Mouse (Mus musculus): ENCODE measurements around the gene Cd83. TPM values are rescaled to one million over a fixed set of nuclear protein-coding genes. Genes with fewer than 3 reads are reported as not detected.

Gene Cd83
- polyA plus RNA-seq, 1 experiment from 2014 or later = 14.3 TPM

GRCm38 (mm10) chr13:43822306-43822705 lies 37.7 kb downstream of the Cd83 start:
- no peak overlapping the region for H3K27ac ChIP-seq (ENCODE audit: low read depth)
- no peaks in the 10 kb centered on the region for H3K4me1 ChIP-seq (ENCODE audit: insufficient read depth)
- no peak overlapping the region for H3K4me2 ChIP-seq
- no peaks in the 10 kb centered on the region for H3K9me3 ChIP-seq (ENCODE audit: low read depth, low read length)
- DNase-seq (no peak), ATAC-seq (ENCODE audit: insufficient read depth) (no peak)
- H3K4me3 ChIP-seq (ENCODE audit: low read depth, low read length) = no peak overlapping the region
- H3K36me3 ChIP-seq (ENCODE audit: insufficient read depth) = no peaks in the 10 kb centered on the region
- TF ChIP-seq CTCF (IDR thresholded peaks at IDR 0.05; ENCODE audit: low read depth) = no peak
- H3K9ac ChIP-seq = no peak overlapping the region
- 68% methylated on average over 4 of the region's 4 CpGs for WGBS
- H3K27me3 ChIP-seq (ENCODE audit: insufficient read depth, low read length) = no peaks in the 10 kb centered on the region

- H3K27ac ChIP-seq (ENCODE audit: low read depth) = no peak overlapping the region
- H3K9ac ChIP-seq = no peak overlapping the region
- WGBS = 54% methylated on average over 5 of the region's 5 CpGs
- no peaks in the 10 kb centered on the region for H3K36me3 ChIP-seq (ENCODE audit: insufficient read depth)
- no peaks in the 10 kb centered on the region for H3K9me3 ChIP-seq (ENCODE audit: low read depth, low read length)
- no peaks in the 10 kb centered on the region for H3K27me3 ChIP-seq (ENCODE audit: insufficient read depth, low read length)
- no peak overlapping the region for H3K4me3 ChIP-seq (ENCODE audit: low read depth, low read length)
- H3K4me1 ChIP-seq (ENCODE audit: insufficient read depth) = no peaks in the 10 kb centered on the region
- DNase-seq (no peak), ATAC-seq (ENCODE audit: insufficient read depth) (no peak)
- TF ChIP-seq CTCF (IDR thresholded peaks at IDR 0.05; ENCODE audit: low read depth) = no peak
- no peak overlapping the region for H3K4me2 ChIP-seq
Observed at GRCm38 (mm10) chr13:43828648-43829047, 44.1 kb downstream of the Cd83 start.

GRCm38 (mm10) chr13:43830892-43831673 lies 46.5 kb downstream of the Cd83 start:
- Histone ChIP-seq H3K4me3 (ENCODE audit: low read depth, low read length) (no peak overlapping the region), H3K36me3 (ENCODE audit: insufficient read depth) (no peaks in the 10 kb centered on the region), H3K27me3 (ENCODE audit: insufficient read depth, low read length) (no peaks in the 10 kb centered on the region), H3K4me1 (ENCODE audit: insufficient read depth) (no peaks in the 10 kb centered on the region), H3K9me3 (ENCODE audit: low read depth, low read length) (no peaks in the 10 kb centered on the region), H3K9ac (no peak overlapping the region), H3K27ac (ENCODE audit: low read depth) (no peak overlapping the region), H3K4me2 (no peak overlapping the region)
- DNase-seq = no peak
- TF ChIP-seq CTCF (IDR thresholded peaks at IDR 0.05; ENCODE audit: low read depth) = no peak
- 66% methylated on average over 8 of the region's 8 CpGs for WGBS
- ATAC-seq (ENCODE audit: insufficient read depth) = no peak

- Histone ChIP-seq H3K27ac (ENCODE audit: low read depth) (no peak overlapping the region), H3K36me3 (ENCODE audit: insufficient read depth) (no peaks in the 10 kb centered on the region), H3K9me3 (ENCODE audit: low read depth, low read length) (no peaks in the 10 kb centered on the region), H3K27me3 (ENCODE audit: insufficient read depth, low read length) (no peaks in the 10 kb centered on the region), H3K4me1 (ENCODE audit: insufficient read depth) (no peaks in the 10 kb centered on the region), H3K9ac (no peak overlapping the region), H3K4me2 (no peak overlapping the region), H3K4me3 (ENCODE audit: low read depth, low read length) (no peak overlapping the region)
- ATAC-seq (ENCODE audit: insufficient read depth) (no peak), DNase-seq (no peak)
- WGBS = 31% methylated on average over 7 of the region's 7 CpGs
- TF ChIP-seq CTCF (IDR thresholded peaks at IDR 0.05; ENCODE audit: low read depth) = no peak
Observed at GRCm38 (mm10) chr13:43832731-43833130, 48.2 kb downstream of the Cd83 start.

- no peak for TF ChIP-seq CTCF (IDR thresholded peaks at IDR 0.05; ENCODE audit: low read depth)
- no peak overlapping the region for H3K9ac ChIP-seq
- 39% methylated on average over 8 of the region's 8 CpGs for WGBS
- no peak overlapping the region for H3K27ac ChIP-seq (ENCODE audit: low read depth)
- no peaks in the 10 kb centered on the region for H3K4me1 ChIP-seq (ENCODE audit: insufficient read depth)
- no peaks in the 10 kb centered on the region for H3K36me3 ChIP-seq (ENCODE audit: insufficient read depth)
- H3K9me3 ChIP-seq (ENCODE audit: low read depth, low read length) = no peaks in the 10 kb centered on the region
- H3K4me3 ChIP-seq (ENCODE audit: low read depth, low read length) = no peak overlapping the region
- no peak overlapping the region for H3K4me2 ChIP-seq
- H3K27me3 ChIP-seq (ENCODE audit: insufficient read depth, low read length) = no peaks in the 10 kb centered on the region
- ATAC-seq (ENCODE audit: insufficient read depth) (no peak), DNase-seq (no peak)
Observed at GRCm38 (mm10) chr13:43836376-43836775, 51.8 kb downstream of the Cd83 start.

- ATAC-seq (ENCODE audit: insufficient read depth) (no peak), DNase-seq (no peak)
- H3K9me3 ChIP-seq (ENCODE audit: low read depth, low read length) = no peaks in the 10 kb centered on the region
- no peak overlapping the region for H3K4me2 ChIP-seq
- H3K36me3 ChIP-seq (ENCODE audit: insufficient read depth) = no peaks in the 10 kb centered on the region
- no peak overlapping the region for H3K9ac ChIP-seq
- H3K27ac ChIP-seq (ENCODE audit: low read depth) = no peak overlapping the region
- no peaks in the 10 kb centered on the region for H3K4me1 ChIP-seq (ENCODE audit: insufficient read depth)
- no peak overlapping the region for H3K4me3 ChIP-seq (ENCODE audit: low read depth, low read length)
- WGBS = 35% methylated on average over 4 of the region's 4 CpGs
- no peaks in the 10 kb centered on the region for H3K27me3 ChIP-seq (ENCODE audit: insufficient read depth, low read length)
- TF ChIP-seq CTCF (IDR thresholded peaks at IDR 0.05; ENCODE audit: low read depth) = no peak
Observed at GRCm38 (mm10) chr13:43837812-43838211, 53.2 kb downstream of the Cd83 start.

- no peak for TF ChIP-seq CTCF (IDR thresholded peaks at IDR 0.05; ENCODE audit: low read depth)
- DNase-seq = no peak
- Histone ChIP-seq H3K4me1 (ENCODE audit: insufficient read depth) (no peaks in the 10 kb centered on the region), H3K4me3 (ENCODE audit: low read depth, low read length) (no peak overlapping the region), H3K27ac (ENCODE audit: low read depth) (no peak overlapping the region), H3K36me3 (ENCODE audit: insufficient read depth) (no peaks in the 10 kb centered on the region), H3K27me3 (ENCODE audit: insufficient read depth, low read length) (no peaks in the 10 kb centered on the region), H3K9me3 (ENCODE audit: low read depth, low read length) (no peaks in the 10 kb centered on the region), H3K9ac (no peak overlapping the region), H3K4me2 (no peak overlapping the region)
- WGBS = 75% methylated on average over 5 of the region's 5 CpGs
- no peak for ATAC-seq (ENCODE audit: insufficient read depth)
Observed at GRCm38 (mm10) chr13:43845151-43845550, 60.6 kb downstream of the Cd83 start.

All from lung, embryonic 14.5 days (tissue).